Mouse (Mus musculus): ENCODE data around the gene Gm38431.

DNA sequence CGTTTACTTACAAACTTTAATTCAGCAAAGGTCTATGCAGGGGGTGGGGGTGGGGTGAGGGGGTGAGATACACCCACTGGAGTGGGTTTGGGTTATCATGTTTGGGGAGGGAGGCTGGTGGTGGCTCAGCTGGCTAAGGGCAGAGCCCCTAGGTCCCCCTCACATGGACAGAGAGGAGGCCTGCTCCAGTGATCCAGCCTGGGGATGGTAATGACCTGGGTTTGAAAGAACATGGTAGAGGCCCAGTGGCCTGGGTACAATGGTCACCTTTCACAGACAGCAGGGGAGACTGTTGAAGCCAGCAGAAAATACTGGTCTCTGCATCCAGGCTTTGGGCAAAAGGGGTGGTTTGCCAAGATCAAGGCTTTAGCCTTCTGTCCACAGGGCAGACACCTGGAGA, 17.6 kb downstream of the Gm38431 start:
- TF ChIP-seq POLR2A (IDR thresholded peaks at IDR 0.05; ENCODE audit: low read depth, low read length) (no peak), SIN3A (IDR thresholded peaks at IDR 0.05; ENCODE audit: low read length) (no peak)
